Mouse (Mus musculus): ENCODE measurements around the gene Acsm4.
A peak's percentile ranks its signal among the peaks of the same experiment; 100 is the strongest.
"Not testable (repeated sequence)": the region's sequence is repeated elsewhere in the genome, so short reads cannot be mapped to it uniquely, and the experiment has no call there.

Gene Acsm4

GRCm38 (mm10) chr7:119689726-119690125, at the start of gene Acsm4:
Gene Acsm4 (plus strand): TSS chr7:119690026.
- no peak for DNase-seq

- DNase-seq = no peak
Observed at GRCm38 (mm10) chr7:119642307-119642706, 47.5 kb upstream of the Acsm4 start.

GRCm38 (mm10) chr7:119667893-119668292, 21.9 kb upstream of the Acsm4 start:
- no peak for DNase-seq

GRCm38 (mm10) chr7:119670395-119670794, 19.4 kb upstream of the Acsm4 start:
- DNase-seq = no peak

GRCm38 (mm10) chr7:119670925-119671324, 18.9 kb upstream of the Acsm4 start:
- DNase-seq = no peak

GRCm38 (mm10) chr7:119673465-119673864, 16.4 kb upstream of the Acsm4 start:
- peak; percentile 19 for DNase-seq

- no peak for DNase-seq
Observed at GRCm38 (mm10) chr7:119680107-119680506, 9.7 kb upstream of the Acsm4 start.

- DNase-seq = no peak
Observed at GRCm38 (mm10) chr7:119682699-119683098, 7.1 kb upstream of the Acsm4 start.

GRCm38 (mm10) chr7:119692302-119692701, 2.5 kb downstream of the Acsm4 start:
- DNase-seq = no peak

GRCm38 (mm10) chr7:119694926-119695325, 5.1 kb downstream of the Acsm4 start:
- no peak for DNase-seq

- DNase-seq = no peak
Observed at GRCm38 (mm10) chr7:119714111-119714510, 24.3 kb downstream of the Acsm4 start.

- peak; percentile 96 for DNase-seq
Observed at GRCm38 (mm10) chr7:119720253-119720946, 30.6 kb downstream of the Acsm4 start, which contains the start of gene Thumpd1. Gene Thumpd1 (minus strand): TSS chr7:119720798.

GRCm38 (mm10) chr7:119720947-119721310, 31.1 kb downstream of the Acsm4 start:
- no peak for DNase-seq

- DNase-seq = no peak
Observed at GRCm38 (mm10) chr7:119727621-119728020, 37.8 kb downstream of the Acsm4 start.

- DNase-seq = peak; percentile 15
Observed at GRCm38 (mm10) chr7:119731262-119731661, 41.4 kb downstream of the Acsm4 start.

- DNase-seq = no peak
Observed at GRCm38 (mm10) chr7:119738877-119739276, 49.1 kb downstream of the Acsm4 start.

GRCm38 (mm10) chr7:119739798-119740468, 50.1 kb downstream of the Acsm4 start:
- not testable (repeated sequence) for DNase-seq

GRCm38 (mm10) chr7:119744321-119744720, 54.5 kb downstream of the Acsm4 start:
- DNase-seq = no peak

- DNase-seq = no peak
Observed at GRCm38 (mm10) chr7:119745869-119746268, 56.0 kb downstream of the Acsm4 start.

GRCm38 (mm10) chr7:119748761-119749160, 58.9 kb downstream of the Acsm4 start:
- no peak for DNase-seq

- no peak for DNase-seq
Observed at GRCm38 (mm10) chr7:119749942-119750341, 60.1 kb downstream of the Acsm4 start.

- DNase-seq = no peak
Observed at GRCm38 (mm10) chr7:119753696-119754095, 63.9 kb downstream of the Acsm4 start.

GRCm38 (mm10) chr7:119760527-119760951, 70.7 kb downstream of the Acsm4 start, which contains the start of gene Acsm3:
Gene Acsm3 (plus strand): TSS chr7:119760923.
- DNase-seq = peak; percentile 4

- no peak for DNase-seq
Observed at GRCm38 (mm10) chr7:119762166-119762697, 72.4 kb downstream of the Acsm4 start.
